Mouse (Mus musculus) embryonic facial prominence, embryonic 15.5 days (tissue): Measurements from ENCODE around the gene Emid1. TPM values are rescaled to one million over a fixed set of nuclear protein-coding genes. Genes with fewer than 3 reads are reported as not detected.

ENCODE experiments used
- ATAC-seq: fragments of 200-750 bp; cut with Nextera tagmentation; 2 replicates; pipeline ENCODE4 v1.8.0; 2017; ENCODE audit warnings: low read depth, moderate TSS enrichment; ENCODE audit not compliant: insufficient number of reproducible peaks, low FRiP score, low TSS enrichment
- H3K27ac ChIP-seq: fragments of 300-500 bp; sonication (generic); replicated peaks from 2 replicates; pipeline ENCODE4 v1.5.1; 2015; ENCODE audit warnings: mild to moderate bottlenecking, inconsistent platforms
- H3K27me3 ChIP-seq: fragments of 300-500 bp; sonication (generic); 2 replicates; pipeline ENCODE4 v1.6.1; 2015; ENCODE audit warnings: inconsistent platforms
- H3K36me3 ChIP-seq: fragments of 300-500 bp; sonication (generic); 2 replicates; pipeline ENCODE4 v1.6.1; 2015; ENCODE audit warnings: mild to moderate bottlenecking, inconsistent platforms
- H3K4me1 ChIP-seq: fragments of 300-500 bp; sonication (generic); 2 replicates; pipeline ENCODE4 v1.6.1; 2015; ENCODE audit warnings: inconsistent platforms
- H3K4me2 ChIP-seq: fragments of 300-500 bp; sonication (generic); replicated peaks from 2 replicates; pipeline ENCODE4 v1.6.1; 2015; ENCODE audit warnings: mild to moderate bottlenecking, inconsistent platforms
- H3K4me3 ChIP-seq: fragments of 300-500 bp; sonication (generic); replicated peaks from 2 replicates; pipeline ENCODE4 v1.5.1; 2015; ENCODE audit warnings: mild to moderate bottlenecking, inconsistent platforms
- H3K9ac ChIP-seq: fragments of 300-500 bp; sonication (generic); 2 replicates; pipeline ENCODE4 v1.6.1; 2015; ENCODE audit warnings: inconsistent platforms
- H3K9me3 ChIP-seq: fragments of 300-500 bp; sonication (generic); replicated peaks from 2 replicates; pipeline ENCODE4 v1.6.1; 2016; ENCODE audit warnings: inconsistent platforms
- WGBS: fragments of 180-500 bp; shearing (Covaris S2); methylation state at CpG from one replicate; pipeline ENCODE4 v1.1.7; 2015; 5-methylcytosine and 5-hydroxymethylcytosine counted together
- polyA plus RNA-seq: library from polyadenylated mRNA; unstranded; fragments of >200 nt; fragmentation: Nextera tagmentation; extraction: Ambion mirVana; gene quantifications from 2 replicates; pipeline ENCODE4 v1.2.1, GENCODE M21; 2015

The Emid1 gene
- polyA plus RNA-seq, 1 experiment from 2014 or later, result 64.0 TPM

DNA sequence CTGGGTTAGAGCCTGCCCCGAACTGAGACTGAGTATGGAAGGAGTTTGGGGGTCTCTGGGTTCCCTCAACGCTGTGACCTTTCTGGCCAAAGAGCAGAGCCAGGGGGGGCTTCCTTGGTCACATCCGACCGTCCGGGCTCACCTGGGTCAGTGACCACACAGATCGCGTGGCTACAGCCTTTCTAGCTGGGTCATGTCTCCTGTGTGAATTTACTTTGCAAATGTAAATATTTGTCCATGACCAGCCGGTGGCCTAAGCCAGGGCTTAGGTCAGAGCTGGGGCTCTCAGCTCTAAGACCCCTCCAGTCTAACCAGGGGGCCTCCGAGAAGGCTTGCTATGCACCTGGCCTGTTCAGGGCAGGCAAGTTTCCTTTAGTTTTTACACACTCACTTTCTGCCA is 12.7 kb downstream of the Emid1 start:
- ATAC-seq, result no peak
- Histone ChIP-seq H3K4me1 (peaks cover 23% of the 10 kb centered on the region), H3K4me2 (no peak overlapping the region), H3K36me3 (no peaks in the 10 kb centered on the region), H3K9ac (no peak overlapping the region), H3K9me3 (no peaks in the 10 kb centered on the region), H3K27me3 (no peaks in the 10 kb centered on the region), H3K4me3 (no peak overlapping the region), H3K27ac (no peak overlapping the region)
- 80% methylated on average over 9 of the region's 9 CpGs for WGBS

- H3K9ac ChIP-seq, result no peak overlapping the region
- H3K4me1 ChIP-seq, result peaks cover 23% of the 10 kb centered on the region
- ATAC-seq, result no peak
- no peaks in the 10 kb centered on the region for H3K9me3 ChIP-seq
- no peak overlapping the region for H3K4me2 ChIP-seq
- H3K27me3 ChIP-seq, result no peaks in the 10 kb centered on the region
- no peaks in the 10 kb centered on the region for H3K36me3 ChIP-seq
- H3K27ac ChIP-seq, result peak overlapping the region; percentile 28; the same call in 1 of the 2 replicates
- no peak overlapping the region for H3K4me3 ChIP-seq
- WGBS, result 72% methylated on average over 2 of the region's 2 CpGs
Observed at GRCm38 (mm10) chr11:5138642-5139041, 13.4 kb downstream of the Emid1 start.

- 0 out of 2 replicates have a peak overlapping the region, but pooled peaks have one; percentile 17 for H3K27ac ChIP-seq
- WGBS, result 45% methylated on average over 11 of the region's 11 CpGs
Observed at GRCm38 (mm10) chr11:5135914-5136313, 16.1 kb downstream of the Emid1 start.

GRCm38 (mm10) chr11:5132751-5133150 is 19.3 kb downstream of the Emid1 start:
- Histone ChIP-seq H3K27ac (no peak overlapping the region), H3K4me2 (no peak overlapping the region)
- 50% methylated on average over 4 of the region's 4 CpGs for WGBS

More at GRCm38 (mm10) chr11:5135914-5136313, 16.1 kb downstream of the Emid1 start:
- Histone ChIP-seq H3K4me2 (no peak overlapping the region), H3K9me3 (no peaks in the 10 kb centered on the region), H3K36me3 (no peaks in the 10 kb centered on the region; the same call in 1 of the 2 replicates), H3K4me3 (no peak overlapping the region), H3K9ac (no peak overlapping the region), H3K27me3 (no peaks in the 10 kb centered on the region), H3K4me1 (peaks cover 20% of the 10 kb centered on the region)
- ATAC-seq, result no peak

GRCm38 (mm10) chr11:5130111-5130665 is 21.9 kb downstream of the Emid1 start:
- Histone ChIP-seq H3K27me3 (no peaks in the 10 kb centered on the region), H3K4me2 (no peak overlapping the region), H3K9ac (no peak overlapping the region), H3K4me1 (0 out of 2 replicates have a peak, but pooled peaks cover 11% of the 10 kb centered on the region), H3K36me3 (peaks cover 3% of the 10 kb centered on the region; the same call in 1 of the 2 replicates), H3K9me3 (no peaks in the 10 kb centered on the region), H3K4me3 (no peak overlapping the region), H3K27ac (no peak overlapping the region)
- ATAC-seq, result no peak
- WGBS, result 56% methylated on average over 4 of the region's 4 CpGs

More at GRCm38 (mm10) chr11:5132751-5133150, 19.3 kb downstream of the Emid1 start:
- no peaks in the 10 kb centered on the region for H3K9me3 ChIP-seq
- no peak overlapping the region for H3K4me3 ChIP-seq
- H3K36me3 ChIP-seq, result peaks cover 3% of the 10 kb centered on the region; the same call in 1 of the 2 replicates
- no peaks in the 10 kb centered on the region for H3K27me3 ChIP-seq
- H3K9ac ChIP-seq, result no peak overlapping the region
- ATAC-seq, result no peak
- H3K4me1 ChIP-seq, result peaks cover 16% of the 10 kb centered on the region; the same call in 1 of the 2 replicates

GRCm38 (mm10) chr11:5129035-5129480 is 23.0 kb downstream of the Emid1 start:
- H3K9me3 ChIP-seq, result no peaks in the 10 kb centered on the region
- no peak overlapping the region for H3K4me3 ChIP-seq
- H3K27ac ChIP-seq, result no peak overlapping the region
- no peak overlapping the region for H3K9ac ChIP-seq
- WGBS, result 59% methylated on average over 5 of the region's 5 CpGs
- 0 out of 2 replicates have a peak, but pooled peaks cover 11% of the 10 kb centered on the region for H3K4me1 ChIP-seq
- no peak for ATAC-seq
- H3K27me3 ChIP-seq, result no peaks in the 10 kb centered on the region
- peaks cover 3% of the 10 kb centered on the region; the same call in 1 of the 2 replicates for H3K36me3 ChIP-seq
- no peak overlapping the region for H3K4me2 ChIP-seq

GRCm38 (mm10) chr11:5125713-5126112 is 26.3 kb downstream of the Emid1 start:
- Histone ChIP-seq H3K27me3 (no peaks in the 10 kb centered on the region), H3K4me3 (no peak overlapping the region), H3K36me3 (0 out of 2 replicates have a peak, but pooled peaks cover 3% of the 10 kb centered on the region), H3K4me2 (no peak overlapping the region), H3K9ac (no peak overlapping the region), H3K27ac (no peak overlapping the region), H3K9me3 (no peaks in the 10 kb centered on the region), H3K4me1 (0 out of 2 replicates have a peak, but pooled peaks cover 4% of the 10 kb centered on the region)
- no peak for ATAC-seq
- WGBS, result 57% methylated on average over 4 of the region's 4 CpGs

GRCm38 (mm10) chr11:5114931-5115581 is 37.0 kb downstream of the Emid1 start:
- Histone ChIP-seq H3K27me3 (no peaks in the 10 kb centered on the region), H3K36me3 (no peaks in the 10 kb centered on the region), H3K27ac (no peak overlapping the region), H3K9me3 (no peaks in the 10 kb centered on the region), H3K4me1 (no peaks in the 10 kb centered on the region), H3K4me2 (no peak overlapping the region), H3K9ac (no peak overlapping the region), H3K4me3 (no peak overlapping the region)
- 29% methylated on average over 13 of the region's 13 CpGs for WGBS
- ATAC-seq, result 0 out of 2 replicates have a peak, but pooled peaks have one; percentile 27

GRCm38 (mm10) chr11:5113645-5114044 is 38.4 kb downstream of the Emid1 start:
- Histone ChIP-seq H3K4me3 (no peak overlapping the region), H3K27me3 (no peaks in the 10 kb centered on the region), H3K4me2 (no peak overlapping the region), H3K4me1 (0 out of 2 replicates have a peak, but pooled peaks cover 5% of the 10 kb centered on the region), H3K9me3 (no peaks in the 10 kb centered on the region), H3K36me3 (no peaks in the 10 kb centered on the region), H3K27ac (no peak overlapping the region), H3K9ac (no peak overlapping the region)
- ATAC-seq, result no peak
- 71% methylated on average over 7 of the region's 7 CpGs for WGBS

DNA sequence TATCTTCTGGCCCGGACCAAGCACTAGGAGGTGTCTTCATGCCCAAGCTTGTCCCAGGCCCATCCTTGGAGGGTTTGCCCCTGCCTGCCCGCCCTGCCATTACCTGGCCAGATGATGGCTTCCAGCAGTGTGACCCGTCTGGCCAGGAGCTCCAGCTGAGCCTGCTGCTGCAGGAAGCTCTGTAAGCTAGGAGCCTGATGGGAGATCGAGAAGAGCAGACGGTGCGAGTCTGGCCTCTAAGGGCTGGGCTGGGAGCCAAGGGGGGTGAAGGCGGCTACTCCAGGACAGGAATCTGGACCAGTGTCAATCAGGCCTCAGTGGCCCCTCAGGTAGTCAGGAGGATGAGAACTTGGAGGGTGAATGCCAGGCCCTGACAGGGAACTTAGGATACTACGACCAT is 42.6 kb downstream of the Emid1 start:
- 58% methylated on average over 8 of the region's 8 CpGs for WGBS
- H3K27me3 ChIP-seq, result no peaks in the 10 kb centered on the region
- no peak overlapping the region for H3K9ac ChIP-seq
- no peak overlapping the region for H3K27ac ChIP-seq
- H3K36me3 ChIP-seq, result peaks cover 14% of the 10 kb centered on the region
- no peak overlapping the region for H3K4me3 ChIP-seq
- H3K4me1 ChIP-seq, result 0 out of 2 replicates have a peak, but pooled peaks cover 5% of the 10 kb centered on the region
- H3K4me2 ChIP-seq, result no peak overlapping the region
- no peaks in the 10 kb centered on the region for H3K9me3 ChIP-seq
- ATAC-seq, result no peak

DNA sequence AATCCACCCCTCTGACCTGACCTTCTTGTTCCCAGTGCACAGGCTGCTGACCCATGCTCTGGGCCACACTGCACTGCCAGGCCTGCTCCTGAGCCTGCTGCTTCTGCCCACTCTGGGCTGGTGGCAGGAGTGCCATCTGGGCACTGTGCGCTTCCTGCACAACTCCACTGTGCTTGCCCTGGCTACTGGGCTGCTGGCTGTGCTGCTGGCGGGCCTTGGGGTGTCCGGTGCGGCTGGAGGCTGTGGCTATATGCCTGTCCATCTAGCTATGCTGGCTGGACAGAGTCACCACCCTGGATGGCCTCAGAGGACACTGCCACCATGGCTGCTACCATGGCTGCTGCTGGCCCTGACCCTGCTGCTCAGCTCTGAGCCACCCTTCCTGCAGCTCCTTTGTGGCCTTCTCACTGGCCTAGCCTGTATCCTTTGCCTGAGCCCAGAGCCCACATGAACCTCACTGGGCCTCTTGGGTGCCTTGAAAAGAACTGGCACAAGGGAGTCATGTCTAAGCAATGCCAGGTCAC is 48.0 kb downstream of the Emid1 start:
- Histone ChIP-seq H3K4me2 (no peak overlapping the region), H3K4me3 (no peak overlapping the region), H3K36me3 (peaks cover 24% of the 10 kb centered on the region), H3K9ac (no peak overlapping the region), H3K27me3 (no peaks in the 10 kb centered on the region), H3K9me3 (no peaks in the 10 kb centered on the region), H3K4me1 (peaks cover 22% of the 10 kb centered on the region), H3K27ac (no peak overlapping the region)
- no peak for ATAC-seq
- 98% methylated on average over 4 of the region's 4 CpGs for WGBS
